Mouse (Mus musculus) ZHBTc4 (cell line): ENCODE data around the gene Cdk1.
"Not testable (repeated sequence)": the region's sequence is repeated elsewhere in the genome, so short reads cannot be mapped to it uniquely, and the experiment has no call there.

ENCODE experiments used
- DNase-seq: peaks from one replicate; pipeline ENCODE4 v3.0.0-alpha.2; 2011; ENCODE audit warnings: low read depth, low spot score

The Cdk1 gene

GRCm38 (mm10) chr10:69352212-69353085 lies at the start of gene Cdk1:
TSS of gene Cdk1 (minus strand) at chr10:69352938.
- peak; percentile 99 for DNase-seq

GRCm38 (mm10) chr10:69399814-69400385 lies 47.2 kb upstream of the Cdk1 start:
- DNase-seq: no peak

DNA sequence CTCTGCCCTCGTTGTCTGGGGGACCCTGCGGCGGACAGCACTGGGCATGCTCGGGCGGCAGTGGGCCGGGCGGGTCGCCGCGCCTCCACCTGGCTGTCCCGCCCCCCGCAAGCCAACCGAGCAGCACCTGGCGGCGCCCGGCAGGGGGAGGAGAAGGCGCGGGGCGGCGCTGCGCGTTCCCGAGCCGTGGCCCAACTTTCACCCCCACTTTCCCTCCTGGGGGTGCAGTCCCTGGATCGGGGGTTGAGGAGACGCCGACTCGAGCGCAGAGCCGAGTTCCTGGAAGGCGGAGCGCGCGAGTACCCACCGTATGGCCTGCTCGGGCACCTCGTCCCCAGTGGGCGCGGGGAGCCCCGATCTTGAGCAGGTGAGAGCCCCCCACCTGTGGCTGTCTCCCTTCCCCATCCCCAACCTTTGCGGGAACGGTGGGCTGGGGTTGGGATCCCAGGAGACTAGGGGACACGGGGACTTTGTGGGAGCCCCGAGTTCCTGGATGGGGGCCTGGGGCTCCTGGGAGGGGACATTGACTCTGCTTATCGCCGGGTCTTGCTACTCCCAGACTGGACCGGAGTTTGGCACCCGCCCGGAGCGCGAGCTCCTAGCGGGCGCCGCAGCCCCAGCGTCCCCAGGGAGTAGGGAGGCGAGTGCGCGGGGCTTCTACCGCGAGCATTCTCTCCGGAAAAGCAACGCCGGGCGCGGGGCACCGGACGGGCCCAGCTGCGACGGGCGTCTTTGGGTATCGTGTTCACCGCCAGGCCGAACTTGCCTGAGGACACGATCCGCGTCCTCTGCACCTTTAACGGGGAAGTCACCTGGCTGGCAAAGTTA lies 46.2 kb upstream of the Cdk1 start, which contains the start of gene Ank3:
TSS of gene Ank3 (plus strand) at position 11 of the 828 bp plus-strand sequence.
- DNase-seq: peak; percentile 52

DNA sequence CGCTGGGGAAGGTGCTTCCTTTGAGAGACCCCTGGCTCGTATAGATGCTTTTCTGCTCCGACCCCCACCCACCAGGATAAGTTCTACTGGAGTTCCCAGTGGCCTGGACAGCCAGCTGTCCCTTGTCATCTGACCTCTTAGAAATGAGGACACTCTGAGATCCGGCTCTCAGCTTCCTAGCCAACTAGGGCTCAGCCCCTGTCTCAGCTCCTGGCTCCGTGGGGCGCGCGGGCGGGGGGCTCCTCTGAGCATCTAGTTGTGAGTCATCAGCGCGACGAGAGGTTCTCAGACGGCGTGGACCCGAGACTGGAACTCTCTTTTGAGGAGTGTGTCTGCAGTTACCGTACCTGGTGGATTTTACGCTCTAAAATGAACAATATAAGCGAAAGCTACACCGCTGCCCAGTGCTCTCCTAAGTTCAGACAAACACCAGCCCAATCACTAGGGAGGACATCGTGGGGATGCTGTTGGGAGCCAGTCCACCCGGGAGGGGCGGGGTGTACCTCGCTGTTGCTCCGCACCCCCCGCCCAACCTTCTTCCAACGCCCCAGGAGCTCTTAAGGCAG lies 45.5 kb upstream of the Cdk1 start:
- DNase-seq: peak; percentile 42

GRCm38 (mm10) chr10:69389511-69389910 lies 36.8 kb upstream of the Cdk1 start:
- peak; percentile 88 for DNase-seq

DNA sequence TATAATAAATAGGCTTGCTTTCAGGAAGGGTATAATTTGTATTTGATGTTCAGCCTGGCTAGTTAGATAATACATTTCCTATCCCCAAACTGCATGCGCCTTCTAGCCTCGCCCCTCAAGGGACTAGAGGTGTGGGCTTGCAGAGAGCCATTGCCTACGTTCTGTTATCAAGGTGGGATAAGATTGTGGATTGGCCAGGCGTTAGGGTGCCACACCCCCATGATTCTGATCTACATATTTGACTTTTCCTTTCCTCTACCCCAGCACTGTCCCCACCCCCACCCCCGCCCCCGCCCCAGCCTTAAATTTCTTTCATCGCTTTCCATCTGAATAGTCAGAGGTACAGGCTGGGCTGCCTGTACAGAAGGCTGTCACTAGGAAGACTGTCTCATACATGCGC lies 34.0 kb upstream of the Cdk1 start:
- DNase-seq: peak; percentile 71

GRCm38 (mm10) chr10:69385136-69385535 lies 32.4 kb upstream of the Cdk1 start:
- no peak for DNase-seq

GRCm38 (mm10) chr10:69384640-69385039 lies 31.9 kb upstream of the Cdk1 start:
- DNase-seq: no peak

DNA sequence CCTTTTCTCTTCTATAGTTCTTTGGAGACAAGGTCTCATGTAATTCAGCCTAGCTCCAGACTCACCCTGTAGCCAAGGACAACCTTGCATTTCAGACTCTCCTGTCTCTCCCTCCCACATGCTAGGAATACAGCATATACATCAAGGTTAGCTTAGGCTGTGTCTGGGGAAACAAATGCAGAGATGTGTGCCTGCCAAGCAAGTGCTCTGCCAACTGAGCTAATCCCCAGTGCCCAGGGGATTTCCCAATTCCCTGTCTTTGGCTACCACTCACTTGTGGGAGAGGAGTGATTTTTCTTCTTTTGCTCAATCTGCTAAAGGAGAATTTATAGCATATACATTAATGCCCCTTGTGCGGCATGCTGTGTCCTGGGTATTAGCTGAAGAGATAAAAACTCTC lies 30.4 kb upstream of the Cdk1 start:
- DNase-seq: no peak

- peak; percentile 76 for DNase-seq
Measured at GRCm38 (mm10) chr10:69375154-69375553, 22.4 kb upstream of the Cdk1 start.

- peak; percentile 82 for DNase-seq
Measured at GRCm38 (mm10) chr10:69373796-69374550, 21.2 kb upstream of the Cdk1 start.

GRCm38 (mm10) chr10:69372061-69372460 lies 19.3 kb upstream of the Cdk1 start:
- no peak for DNase-seq

GRCm38 (mm10) chr10:69371441-69371840 lies 18.7 kb upstream of the Cdk1 start:
- peak; percentile 88 for DNase-seq

- DNase-seq: no peak
Measured at GRCm38 (mm10) chr10:69369321-69369720, 16.6 kb upstream of the Cdk1 start.

- peak; percentile 83 for DNase-seq
Measured at GRCm38 (mm10) chr10:69366877-69367387, 14.2 kb upstream of the Cdk1 start.

- no peak for DNase-seq
Measured at GRCm38 (mm10) chr10:69366208-69366607, 13.5 kb upstream of the Cdk1 start.

DNA sequence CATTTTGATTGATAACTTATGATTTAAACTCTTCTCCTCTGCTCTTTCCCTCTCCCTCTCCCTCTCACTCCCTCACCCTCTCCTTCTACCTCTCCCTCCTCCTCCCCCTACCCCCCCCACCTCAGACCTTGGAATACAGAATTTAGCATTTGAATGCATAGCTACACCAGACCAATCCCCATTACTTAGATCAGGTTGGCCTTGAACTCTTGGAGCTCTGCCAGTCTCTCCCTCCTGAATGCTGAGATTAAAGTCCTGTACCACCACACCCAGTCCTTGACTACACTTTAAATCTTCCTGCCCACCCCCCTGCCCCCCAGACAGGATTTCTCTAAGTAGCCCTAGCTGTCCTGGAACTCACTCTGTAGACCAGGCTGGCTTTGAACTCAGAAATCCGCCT lies 6.9 kb upstream of the Cdk1 start:
- DNase-seq: peak; percentile 80

DNA sequence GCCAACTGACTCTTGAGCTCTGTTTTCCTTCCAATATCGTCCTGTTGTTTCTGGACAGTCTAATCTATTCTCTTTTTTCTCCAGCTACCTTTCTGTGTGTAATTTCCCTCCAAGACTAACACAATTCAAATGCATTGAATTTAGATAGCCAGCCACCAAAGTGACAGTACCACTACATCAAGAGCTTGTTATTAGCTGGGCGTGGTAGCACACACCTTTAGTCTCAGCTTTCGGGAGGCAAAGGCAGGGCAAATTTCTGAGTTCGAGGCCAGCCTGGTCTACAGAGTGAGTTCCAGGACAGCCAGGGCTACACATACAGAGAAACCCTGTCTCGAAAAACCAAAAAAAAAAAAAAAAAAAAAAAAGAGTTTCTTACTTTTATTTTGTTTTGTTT lies 345 bp upstream of the Cdk1 start:
- not testable (repeated sequence) for DNase-seq

DNA sequence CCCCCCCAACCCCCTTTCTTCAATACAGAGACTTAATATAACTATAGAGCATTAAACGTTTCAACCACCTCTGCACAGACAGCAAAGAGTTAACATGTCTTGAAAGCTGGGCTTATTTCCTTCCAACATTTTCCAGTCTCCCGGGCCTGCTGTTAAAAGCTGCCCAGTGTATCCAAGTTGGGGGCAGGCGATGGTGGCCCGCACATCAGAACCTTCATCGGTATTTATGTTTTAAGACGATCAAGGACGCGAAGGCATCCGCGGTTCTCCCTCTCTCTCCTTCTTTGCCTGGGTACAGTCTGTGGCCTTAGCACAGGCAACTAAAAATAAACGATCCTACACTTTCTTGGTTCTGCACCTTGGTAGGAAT lies 911 bp downstream of the Cdk1 start:
- no peak for DNase-seq

DNA sequence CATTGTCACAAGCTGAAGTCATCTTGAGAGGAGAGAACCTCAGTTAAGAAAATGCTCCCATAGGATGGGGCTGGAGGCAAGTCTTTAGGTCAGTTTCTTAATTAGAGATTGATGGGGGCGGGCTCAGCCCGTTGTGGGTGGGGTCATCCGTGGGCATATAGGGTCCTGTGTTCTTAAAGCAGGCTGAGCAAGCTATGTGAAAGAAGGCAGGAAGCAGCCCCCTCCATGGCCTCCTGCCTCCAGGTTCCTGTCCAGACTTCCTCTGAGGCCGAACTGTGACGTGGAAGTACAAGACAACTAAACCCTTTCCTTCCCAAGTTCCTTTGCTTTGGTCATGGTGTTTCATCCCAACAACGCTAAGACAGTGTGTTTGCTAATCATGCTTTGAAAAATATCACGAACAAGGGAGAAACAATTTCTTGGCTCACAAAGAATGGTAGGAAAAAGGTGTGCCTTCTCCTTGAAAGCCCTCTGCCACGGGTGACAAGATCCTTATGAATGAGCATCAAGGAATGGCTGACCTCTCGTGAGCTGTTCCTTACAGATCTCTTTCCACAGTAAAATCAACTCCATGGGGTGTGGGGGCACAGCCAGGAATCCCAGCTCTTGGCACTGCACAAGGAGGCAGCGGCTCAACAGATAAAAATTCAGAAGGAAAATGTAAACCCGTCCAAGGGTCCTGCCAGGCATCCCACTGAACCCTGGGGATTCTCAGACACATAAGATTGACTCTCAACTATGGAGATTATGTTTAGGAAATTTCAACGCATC lies 1.5 kb downstream of the Cdk1 start:
- DNase-seq: no peak
